Mouse (Mus musculus) spleen, adult 2 months (tissue): ENCODE results near the gene Cog2.

Experiments used
- CTCF ChIP-seq: fragments of 200-500 bp; IDR thresholded peaks from 2 replicates; pipeline ENCODE4 v1.5.1; 2011; ENCODE audit warnings: mild to moderate bottlenecking, inconsistent platforms; ENCODE audit not compliant: insufficient read depth, insufficient read length, insufficient replicate concordance; ENCODE audit errors: extremely low read depth
- POLR2A ChIP-seq: fragments of 200-500 bp; IDR thresholded peaks from 2 replicates; pipeline ENCODE4 v1.6.1; 2011; ENCODE audit warnings: low read depth, low read length, inconsistent platforms

DNA sequence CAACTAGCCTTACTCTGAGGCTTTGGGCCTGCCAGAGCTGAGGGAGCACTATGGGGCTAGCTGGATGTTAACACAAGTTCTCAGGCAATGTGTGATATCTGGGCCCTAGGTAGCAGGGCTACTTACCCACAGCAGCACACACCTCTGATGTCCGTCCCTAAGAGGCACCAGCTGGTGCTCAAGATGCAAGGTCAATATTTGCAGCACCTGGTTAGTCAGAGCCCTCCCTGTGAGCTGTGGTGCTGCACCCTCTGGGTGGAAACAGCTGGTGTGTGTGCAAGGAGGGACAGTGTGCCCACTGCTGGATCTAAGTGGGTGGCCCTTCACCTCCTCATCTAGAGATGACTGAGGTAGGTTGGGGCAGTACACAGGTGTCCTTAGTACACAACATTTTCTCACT is 56.2 kb downstream of the Cog2 start:
- TF ChIP-seq POLR2A (no peak), CTCF (no peak)
